Mouse (Mus musculus): ENCODE measurements around the gene Ddah1.
"Not testable (repeated sequence)": the region's sequence is repeated elsewhere in the genome, so short reads cannot be mapped to it uniquely, and the experiment has no call there.

Ddah1 gene

DNA sequence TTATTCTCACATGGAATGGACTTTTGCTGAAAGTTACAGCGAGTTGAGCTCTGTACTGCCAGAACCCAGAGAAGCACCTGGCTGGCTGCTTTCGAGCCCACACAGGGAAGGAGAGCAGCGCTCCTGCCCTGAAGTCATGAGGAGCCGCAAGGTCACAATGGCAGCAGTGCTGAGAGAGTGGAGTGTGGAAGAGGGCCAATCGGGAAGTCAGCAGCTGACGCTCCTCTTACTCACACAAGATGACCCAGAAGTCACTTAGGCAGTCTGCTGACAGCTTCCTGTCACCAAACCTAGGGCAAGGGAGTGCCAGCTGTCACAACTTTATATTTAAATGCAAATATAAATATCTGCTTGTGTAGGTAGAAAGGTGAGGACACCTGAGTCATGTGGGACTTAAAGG lies 154.8 kb downstream of the Ddah1 start:
- no peak for DNase-seq (ENCODE audit: low spot score)

DNA sequence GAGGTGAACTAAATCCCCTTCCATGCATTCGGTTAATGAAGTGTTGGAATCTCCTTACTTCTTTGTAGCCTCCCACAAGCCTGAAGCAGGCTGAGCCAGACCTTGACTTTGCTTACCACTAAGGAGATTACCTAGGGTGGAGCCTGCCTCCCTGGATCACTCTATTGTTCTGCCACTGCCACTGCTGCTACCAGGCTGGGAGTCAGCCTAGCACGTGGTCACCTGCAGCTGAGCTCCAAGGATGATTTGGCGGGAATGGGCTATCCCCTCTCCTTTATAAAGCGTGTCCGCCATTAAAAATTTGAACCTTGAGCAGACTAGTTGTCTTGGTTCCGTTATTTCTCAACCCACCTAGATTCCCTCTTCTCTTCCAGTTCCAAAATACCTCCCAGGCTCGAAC lies 155.5 kb downstream of the Ddah1 start:
- DNase-seq (ENCODE audit: low spot score): not testable (repeated sequence)

- peak; percentile 10 for DNase-seq (ENCODE audit: low spot score)
Measured at GRCm38 (mm10) chr3:145916374-145916773, 157.9 kb downstream of the Ddah1 start.

DNA sequence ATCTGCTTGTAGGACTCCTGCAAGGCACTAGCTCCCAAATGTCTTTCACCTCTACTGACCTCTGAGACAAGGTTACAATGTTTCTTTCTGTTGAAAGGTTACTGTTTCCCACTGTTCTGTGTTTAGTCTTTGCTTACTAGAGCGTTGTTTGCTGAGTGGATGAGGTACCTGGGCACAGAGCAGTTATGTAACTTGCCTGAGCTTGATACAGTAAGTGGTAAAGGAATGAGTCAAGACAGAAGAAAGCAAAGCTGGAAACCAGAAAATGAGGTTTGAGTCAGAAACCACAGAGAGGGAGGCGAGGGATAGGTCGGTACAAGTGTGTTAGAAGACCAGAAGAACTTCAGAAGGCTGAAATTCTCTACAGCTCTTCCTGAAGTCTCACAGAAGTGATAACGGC lies 158.4 kb downstream of the Ddah1 start:
- peak; percentile 38 for DNase-seq (ENCODE audit: low spot score)

DNA sequence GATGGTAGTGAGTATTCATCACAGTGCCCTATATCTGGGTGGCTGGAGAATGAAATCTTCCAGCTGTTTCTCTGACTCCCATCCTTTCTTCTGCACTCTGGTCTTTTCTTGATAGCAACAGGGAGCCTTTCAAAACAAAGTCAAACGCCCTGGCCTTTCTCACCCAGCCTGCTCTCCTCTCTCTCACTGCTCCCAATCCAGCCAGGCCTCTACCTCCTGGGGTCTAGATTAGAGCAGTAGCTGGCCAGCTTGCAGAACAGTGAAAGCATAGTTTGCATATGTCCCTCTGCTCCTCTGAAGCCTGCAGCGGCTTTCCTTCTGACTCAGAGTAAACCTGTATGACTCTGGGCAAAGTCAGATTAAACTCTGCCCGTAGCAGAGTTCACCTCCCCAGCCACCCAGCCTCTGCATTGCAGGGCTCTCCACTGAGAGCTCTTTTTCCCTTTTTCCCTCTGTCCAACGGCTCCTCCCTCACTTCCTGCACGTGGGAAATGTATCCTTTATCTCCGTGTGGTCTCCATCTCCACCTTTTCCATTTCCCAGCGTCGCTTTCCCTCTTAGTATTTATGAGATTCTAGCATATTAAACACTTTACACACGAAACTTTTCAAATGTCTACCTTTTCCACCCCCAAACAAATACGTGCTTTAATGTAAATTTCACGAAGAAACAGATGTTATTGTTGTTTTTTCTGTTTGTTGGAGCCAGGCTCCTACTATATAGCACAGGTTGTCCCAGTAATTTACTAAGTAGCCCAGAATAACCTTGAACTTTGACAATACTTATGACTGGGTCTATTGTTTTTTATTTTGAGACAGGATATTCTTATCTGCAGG lies 163.8 kb downstream of the Ddah1 start, which contains the start of gene Bcl10:
Gene Bcl10 (plus strand): TSS at position 786 of the 836 bp plus-strand sequence.
- DNase-seq (ENCODE audit: low spot score): no peak

DNA sequence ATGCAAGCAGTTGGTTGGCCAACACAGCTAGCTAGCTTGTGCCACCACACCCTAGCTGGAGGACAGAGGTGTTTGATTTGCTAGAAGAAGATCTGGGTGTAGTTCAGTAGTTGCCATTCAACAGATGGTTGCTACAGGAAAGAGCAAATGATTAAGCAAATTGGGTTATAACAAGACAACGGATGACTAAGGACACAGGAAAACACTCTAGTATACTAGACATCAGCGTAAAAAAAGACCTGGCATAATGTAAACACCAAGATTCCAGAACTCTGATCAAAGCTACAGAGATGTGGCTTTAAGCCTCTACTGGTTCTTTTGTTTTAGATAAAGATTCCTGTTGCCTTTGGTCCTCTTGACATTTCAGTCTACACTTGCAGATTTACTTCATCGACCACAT lies 164.5 kb downstream of the Ddah1 start:
- no peak for DNase-seq (ENCODE audit: low spot score)

DNA sequence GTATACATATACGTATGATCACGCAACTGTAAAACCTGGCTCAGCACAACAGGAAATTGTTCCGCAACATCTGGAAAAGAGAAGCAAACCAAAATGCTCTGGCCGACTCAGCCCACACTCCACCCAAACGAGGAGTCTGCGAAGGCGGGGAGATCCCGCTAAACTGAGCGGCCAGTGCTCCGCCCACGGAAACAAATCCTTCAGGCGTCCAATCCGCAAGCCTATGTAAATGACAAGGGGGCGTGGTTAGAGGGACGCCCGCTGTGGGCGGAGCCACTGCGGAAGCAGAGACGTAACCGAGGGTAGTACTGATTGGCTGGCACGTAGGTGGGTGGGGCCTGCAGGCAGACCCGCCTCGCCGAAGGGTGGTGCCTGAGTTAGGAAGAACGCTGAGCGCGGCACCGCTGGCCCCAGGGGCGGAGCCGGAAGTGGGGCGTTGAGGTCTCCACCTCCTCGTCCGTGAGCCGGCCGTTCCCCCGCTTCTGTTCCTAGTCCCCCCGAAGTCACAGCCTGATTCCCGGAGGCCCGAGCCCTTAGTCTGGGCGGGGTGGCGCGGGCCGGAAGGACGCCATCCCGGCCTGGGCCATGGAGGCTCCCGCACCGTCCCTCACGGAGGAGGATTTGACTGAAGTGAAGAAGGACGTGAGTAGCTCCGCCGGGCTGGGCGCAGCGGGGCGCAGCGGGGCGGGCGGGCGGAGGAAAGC lies 165.6 kb downstream of the Ddah1 start:
- peak; percentile 99 for DNase-seq (ENCODE audit: low spot score)

DNA sequence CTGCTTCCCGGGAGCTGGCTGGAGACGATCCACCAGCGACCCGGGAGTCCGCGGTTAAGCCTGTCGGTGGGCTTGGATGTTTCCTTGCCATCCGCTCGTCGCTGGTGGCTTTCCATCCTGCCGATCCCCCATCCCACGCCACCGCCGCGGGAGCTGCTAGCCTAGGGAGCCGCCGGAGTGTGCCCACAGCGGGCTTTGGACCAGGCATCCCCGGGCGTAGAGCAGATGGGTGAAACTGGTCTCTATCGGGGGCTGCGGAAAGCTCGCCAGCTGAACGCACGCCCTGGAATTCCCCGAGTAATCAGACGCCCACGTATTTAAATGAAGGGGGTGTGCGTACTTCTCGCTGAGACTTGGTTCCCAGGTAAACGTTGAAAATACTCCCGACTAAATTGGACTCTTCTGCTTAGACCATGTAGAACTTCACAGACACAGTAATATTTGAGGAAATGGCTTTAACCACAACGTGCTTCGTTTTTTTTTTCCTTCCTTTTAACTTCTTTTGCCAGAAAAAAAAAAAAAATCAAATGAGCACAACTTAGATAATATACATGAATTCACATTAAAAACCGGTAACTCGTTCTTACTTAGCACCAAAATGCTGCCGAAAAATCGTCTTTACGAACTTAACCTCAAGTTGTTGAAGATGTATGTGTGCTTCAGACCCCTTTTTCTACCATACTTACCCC lies 166.3 kb downstream of the Ddah1 start:
- peak; percentile 72 for DNase-seq (ENCODE audit: low spot score)

GRCm38 (mm10) chr3:145925506-145925905 lies 167.0 kb downstream of the Ddah1 start:
- DNase-seq (ENCODE audit: low spot score): peak; percentile 45

GRCm38 (mm10) chr3:145929525-145930400 lies 171.3 kb downstream of the Ddah1 start:
- no peak for DNase-seq (ENCODE audit: low spot score)

DNA sequence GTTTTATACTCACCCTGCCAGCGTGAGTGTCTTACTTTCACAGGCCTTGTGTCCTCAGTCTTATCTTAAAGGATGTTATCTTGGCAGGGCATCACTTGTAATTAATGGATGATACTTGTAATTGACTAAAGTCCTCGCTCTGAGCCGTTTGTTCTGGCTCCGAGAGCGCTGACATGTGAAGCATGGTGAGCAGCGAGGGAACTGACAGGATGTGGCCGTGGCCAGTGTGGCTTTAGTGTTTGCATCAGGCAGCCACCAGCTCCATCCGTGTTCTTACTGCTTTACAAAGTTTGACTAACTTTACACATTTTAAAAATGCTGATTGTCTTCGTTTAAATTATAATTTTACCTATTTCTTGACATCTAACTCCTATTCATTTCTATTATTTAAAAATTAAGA lies 175.4 kb downstream of the Ddah1 start:
- peak; percentile 36 for DNase-seq (ENCODE audit: low spot score)

- peak; percentile 90 for DNase-seq (ENCODE audit: low spot score)
Measured at GRCm38 (mm10) chr3:145937505-145938404, 179.3 kb downstream of the Ddah1 start, which contains the start of gene 2410004B18Rik. TSS of gene 2410004B18Rik (plus strand) at chr3:145938014.

- DNase-seq (ENCODE audit: low spot score): no peak
Measured at GRCm38 (mm10) chr3:145938405-145939349, 180.2 kb downstream of the Ddah1 start.

DNA sequence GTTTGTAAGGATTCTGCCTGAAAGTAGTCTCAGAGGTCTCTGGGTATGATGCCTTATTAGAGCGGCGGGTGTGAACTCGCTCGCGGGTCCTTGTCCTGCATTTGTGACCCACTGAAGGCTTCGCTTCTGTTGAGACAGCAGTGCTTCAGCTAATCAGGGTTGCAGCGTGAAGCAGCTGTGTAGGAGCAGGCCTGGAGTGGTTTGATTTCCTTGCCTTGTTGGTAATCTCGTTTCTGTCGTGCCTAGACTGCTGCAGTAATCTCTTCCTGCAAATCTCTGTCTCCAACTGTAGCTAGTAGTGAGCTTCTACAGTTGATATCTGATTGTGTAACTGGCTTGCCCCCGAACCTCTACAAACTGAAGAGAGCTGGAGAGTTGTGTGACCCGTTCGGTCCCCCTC lies 180.9 kb downstream of the Ddah1 start:
- DNase-seq (ENCODE audit: low spot score): no peak

GRCm38 (mm10) chr3:145939971-145940370 lies 181.5 kb downstream of the Ddah1 start:
- no peak for DNase-seq (ENCODE audit: low spot score)

DNA sequence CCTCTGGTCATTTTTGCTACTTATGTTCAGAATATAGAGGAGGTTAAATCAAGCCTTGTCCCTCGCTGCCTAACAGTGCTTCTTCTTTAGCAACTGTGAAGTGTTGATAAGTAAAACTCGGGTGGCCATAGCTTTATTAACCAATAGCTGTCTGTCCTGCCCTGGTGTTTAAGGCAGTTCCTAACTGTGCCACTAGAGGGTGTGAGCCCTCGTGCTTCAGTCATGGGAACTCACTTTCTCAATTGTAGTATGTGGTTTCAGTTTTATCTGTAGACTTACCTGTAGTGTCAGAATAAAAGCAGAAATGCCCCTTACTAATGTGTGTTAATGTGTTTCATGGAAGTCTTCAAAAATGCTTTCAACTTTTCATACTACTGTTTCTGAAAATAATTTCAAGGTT lies 183.5 kb downstream of the Ddah1 start:
- peak; percentile 75 for DNase-seq (ENCODE audit: low spot score)

Data from T-cell, adult 2 months (primary cell).